Mouse (Mus musculus) liver, adult 2 months (tissue): ENCODE results near the gene Slc25a47.

Experiments used
- CTCF ChIP-seq: fragments of 200-500 bp; IDR thresholded peaks from 2 replicates; pipeline ENCODE4 v1.5.1; 2011; ENCODE audit warnings: low read depth, low read length, control low read depth
- POLR2A ChIP-seq: fragments of 200-500 bp; IDR thresholded peaks from 2 replicates; pipeline ENCODE4 v1.6.1; 2011; ENCODE audit warnings: low read length, control low read depth; ENCODE audit not compliant: insufficient read depth; ENCODE audit errors: extremely low read depth

- TF ChIP-seq POLR2A (no peak), CTCF (no peak)
Observed at GRCm38 (mm10) chr12:108857109-108857508, 21.3 kb downstream of the Slc25a47 start.
